Mouse (Mus musculus) fat pad, adult 2 months (tissue): ENCODE results near the gene Zmynd10.
A peak's percentile ranks its signal among the peaks of the same experiment; 100 is the strongest.

ENCODE experiments used
- DNase-seq: peaks from one replicate; pipeline ENCODE4 v3.0.0-alpha.2; 2011; ENCODE audit warnings: low read depth, low spot score; ENCODE audit errors: extremely low read depth

The Zmynd10 gene

GRCm38 (mm10) chr9:107547026-107547425, at the start of gene Zmynd10:
Gene Zmynd10 (plus strand): TSS chr9:107547298.
- DNase-seq = no peak

DNA sequence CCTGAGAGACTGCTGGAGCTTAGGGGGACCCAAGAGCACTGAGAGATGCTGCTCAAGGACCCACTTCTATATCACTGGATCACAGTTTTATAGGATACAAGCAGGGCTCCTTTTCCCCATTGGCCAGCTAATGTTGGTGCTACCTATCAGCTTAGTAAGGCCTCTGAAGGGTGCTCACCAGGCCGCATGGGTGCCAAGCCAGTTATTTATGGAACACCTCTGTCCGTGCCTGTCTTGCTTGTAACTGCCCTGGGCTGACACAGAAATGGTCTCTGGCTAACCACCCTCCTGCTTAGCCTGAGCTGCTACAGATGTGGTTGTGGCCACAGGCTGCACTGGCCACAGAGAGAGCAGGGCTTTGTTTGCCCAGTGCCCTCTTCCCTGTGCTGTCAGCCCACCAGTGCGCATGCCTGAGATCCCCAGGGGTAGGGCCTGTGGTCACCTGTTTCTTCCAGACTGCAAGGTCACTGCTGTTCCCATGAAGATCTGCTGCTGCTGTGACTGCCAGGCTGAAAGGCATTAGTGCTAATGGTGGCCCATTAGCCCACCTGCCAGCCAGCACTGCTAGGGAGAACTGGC, 46.3 kb upstream of the Zmynd10 start:
- DNase-seq = no peak

- no peak for DNase-seq
Observed at GRCm38 (mm10) chr9:107502131-107502846, 44.8 kb upstream of the Zmynd10 start.

- DNase-seq = no peak
Observed at GRCm38 (mm10) chr9:107504662-107505537, 42.2 kb upstream of the Zmynd10 start.

- no peak for DNase-seq
Observed at GRCm38 (mm10) chr9:107508266-107508665, 38.8 kb upstream of the Zmynd10 start.

DNA sequence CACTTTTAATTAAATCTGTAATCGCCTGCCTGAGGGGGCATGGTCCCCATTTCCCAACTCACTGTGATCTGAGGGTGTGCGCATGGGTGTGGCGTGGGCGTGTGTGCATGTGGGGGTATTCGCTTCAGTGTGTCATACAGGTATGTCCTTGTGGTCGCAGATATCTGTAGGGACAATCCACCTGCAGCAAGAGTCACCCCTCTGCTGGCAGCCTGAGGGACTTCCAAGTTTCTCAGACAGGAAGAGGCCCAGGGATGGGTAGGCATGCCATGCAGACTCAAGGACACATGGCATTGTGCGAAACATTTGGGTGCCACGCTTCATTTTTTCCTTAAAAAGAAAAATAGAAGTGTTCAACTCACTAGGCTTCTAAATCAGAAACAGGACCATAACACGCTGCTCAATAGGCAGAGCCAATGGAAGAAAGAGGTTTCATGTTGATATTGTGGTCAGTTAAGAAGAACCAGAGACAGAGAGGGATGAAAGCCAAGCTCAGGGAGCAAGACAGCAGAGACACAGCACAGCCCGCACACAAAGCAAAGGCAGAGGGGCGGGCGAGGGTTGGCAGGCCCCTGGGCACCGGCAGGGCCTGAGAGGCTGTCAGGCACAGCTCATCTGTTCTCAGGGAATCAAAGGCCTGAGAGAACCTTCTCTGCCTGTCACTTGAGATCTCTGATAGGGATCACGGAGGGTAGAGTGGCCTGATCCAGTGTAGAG, 36.6 kb upstream of the Zmynd10 start:
- DNase-seq = no peak

DNA sequence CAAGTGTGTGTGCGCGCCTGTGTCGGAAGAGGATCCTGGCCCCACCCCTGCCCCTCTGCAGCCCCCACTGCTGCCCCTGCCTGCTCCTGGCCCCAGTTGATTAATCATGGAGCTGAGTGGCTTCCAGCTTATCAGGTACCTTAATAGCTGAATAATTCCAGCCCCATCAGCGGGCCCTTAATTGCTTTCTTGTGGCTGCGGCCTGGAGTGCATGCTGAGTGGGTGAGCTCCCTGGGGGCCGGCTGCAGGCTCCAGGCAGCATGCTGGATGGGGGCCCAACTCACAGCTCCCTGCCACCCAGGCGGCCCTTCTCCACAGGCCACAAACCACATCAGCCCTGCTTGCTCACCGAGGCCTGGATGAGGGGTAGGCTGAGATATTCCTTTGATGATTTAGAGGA, 35.7 kb upstream of the Zmynd10 start:
- no peak for DNase-seq

DNA sequence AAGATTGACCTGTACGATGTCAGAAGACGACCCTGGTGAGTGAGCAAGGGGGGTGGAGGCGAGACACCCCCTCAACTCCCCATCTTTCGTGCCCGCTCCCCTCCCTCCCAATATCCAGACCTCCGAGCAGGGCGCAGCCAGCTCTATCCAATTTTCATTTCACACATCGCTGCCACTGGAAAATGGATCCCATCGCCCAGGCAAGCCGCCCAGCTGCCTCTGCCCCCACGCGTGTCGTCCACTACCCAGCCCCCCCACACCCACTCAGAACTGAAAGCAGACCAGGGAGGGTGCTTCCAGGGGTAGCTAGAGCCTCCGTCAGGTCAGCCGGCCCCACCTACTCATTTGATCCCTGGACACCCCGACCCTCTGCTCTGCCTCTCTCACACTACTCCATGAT, 34.8 kb upstream of the Zmynd10 start:
- no peak for DNase-seq

DNA sequence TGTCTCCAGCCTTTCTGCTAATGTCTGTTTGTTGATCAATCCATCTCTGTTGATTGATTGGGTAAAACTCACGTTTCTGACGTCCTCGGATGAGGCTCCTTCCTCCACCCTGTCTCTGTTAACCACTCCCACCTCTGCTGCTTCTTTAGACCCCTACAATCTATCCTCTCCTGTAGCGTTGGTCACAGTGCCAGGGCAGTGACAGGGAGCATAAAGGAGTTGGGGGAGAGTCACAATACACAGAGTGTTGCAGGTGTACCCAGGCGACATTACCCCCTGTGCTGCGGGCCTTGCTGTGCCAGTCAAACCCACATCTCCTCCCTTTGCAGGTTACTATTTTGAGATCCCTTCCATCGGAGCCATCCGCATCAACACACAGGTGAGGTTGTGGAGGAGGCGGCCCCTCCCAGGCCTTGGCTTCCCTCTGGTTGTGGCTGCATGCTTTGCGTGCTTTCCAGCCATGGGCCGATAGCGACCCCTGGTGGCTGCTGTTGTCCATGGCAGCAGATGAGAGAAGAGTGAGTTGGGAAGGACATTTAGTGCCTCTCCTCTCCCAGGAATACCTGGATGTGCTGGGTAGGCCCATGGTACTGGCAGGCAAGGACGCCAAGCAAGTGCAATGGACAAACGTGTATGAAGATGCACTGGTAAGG, 32.7 kb upstream of the Zmynd10 start:
- no peak for DNase-seq

DNA sequence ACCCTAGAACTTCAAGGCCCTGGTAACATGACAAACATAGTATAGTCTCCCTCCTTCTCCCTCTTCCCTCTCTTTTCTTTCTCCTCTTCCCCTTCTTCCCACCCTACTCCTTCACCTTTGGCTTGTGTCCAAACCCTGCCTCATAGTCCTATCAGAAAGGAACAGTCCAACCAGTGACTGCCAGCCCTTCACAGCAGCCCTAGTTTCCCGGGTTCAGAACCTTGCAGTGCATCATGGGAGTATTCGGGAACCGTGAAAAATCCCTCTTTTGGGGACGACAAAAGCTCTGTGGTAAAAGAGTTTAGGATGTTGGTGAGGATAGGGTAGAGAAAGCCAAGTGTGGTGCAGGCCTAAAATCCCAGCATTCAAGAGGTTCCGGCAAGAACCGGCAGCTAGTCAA, 26.8 kb upstream of the Zmynd10 start:
- no peak for DNase-seq

DNA sequence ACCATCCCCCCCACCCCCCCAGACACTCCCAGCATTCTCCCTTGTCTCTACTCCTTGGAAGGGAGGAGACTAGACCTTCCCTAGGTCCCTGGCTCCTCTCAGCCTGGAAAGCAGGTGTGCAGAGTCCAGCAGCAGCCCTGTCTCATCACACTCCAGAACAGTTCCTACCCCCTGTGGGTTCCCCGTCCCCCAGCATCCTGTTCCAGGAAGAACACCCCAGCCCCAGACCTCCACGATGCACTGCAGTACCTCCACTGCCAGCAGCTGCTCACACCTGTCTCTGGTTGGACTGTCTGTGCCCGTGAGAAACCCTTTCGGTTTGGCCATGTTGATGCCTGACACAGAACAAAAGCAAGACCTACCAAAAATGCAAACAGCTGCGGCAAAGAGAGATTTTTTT, 25.9 kb upstream of the Zmynd10 start:
- DNase-seq = no peak

- no peak for DNase-seq
Observed at GRCm38 (mm10) chr9:107521711-107522399, 25.2 kb upstream of the Zmynd10 start.

DNA sequence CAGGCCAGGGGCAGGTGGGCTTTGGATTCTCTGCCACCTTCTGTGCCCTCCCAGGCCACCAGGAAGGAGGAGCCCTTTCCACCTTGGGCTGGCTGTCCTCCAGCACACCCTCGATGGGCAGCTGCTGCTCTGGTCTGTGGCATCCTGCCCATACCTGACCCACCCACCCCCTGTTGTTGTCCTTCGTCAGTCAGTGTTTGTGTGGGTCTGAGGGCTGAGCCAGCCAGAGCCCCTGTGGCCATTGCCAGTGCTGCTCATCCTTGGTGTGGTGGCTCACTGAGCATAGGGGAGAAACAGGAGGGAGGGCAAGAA, 24.7 kb upstream of the Zmynd10 start:
- no peak for DNase-seq

GRCm38 (mm10) chr9:107526198-107527026, 20.7 kb upstream of the Zmynd10 start:
- no peak for DNase-seq

GRCm38 (mm10) chr9:107533791-107534407, 13.2 kb upstream of the Zmynd10 start, which contains the start of gene Tmem115:
Gene Tmem115 (plus strand): TSS chr9:107533945.
- DNase-seq = peak; percentile 99

DNA sequence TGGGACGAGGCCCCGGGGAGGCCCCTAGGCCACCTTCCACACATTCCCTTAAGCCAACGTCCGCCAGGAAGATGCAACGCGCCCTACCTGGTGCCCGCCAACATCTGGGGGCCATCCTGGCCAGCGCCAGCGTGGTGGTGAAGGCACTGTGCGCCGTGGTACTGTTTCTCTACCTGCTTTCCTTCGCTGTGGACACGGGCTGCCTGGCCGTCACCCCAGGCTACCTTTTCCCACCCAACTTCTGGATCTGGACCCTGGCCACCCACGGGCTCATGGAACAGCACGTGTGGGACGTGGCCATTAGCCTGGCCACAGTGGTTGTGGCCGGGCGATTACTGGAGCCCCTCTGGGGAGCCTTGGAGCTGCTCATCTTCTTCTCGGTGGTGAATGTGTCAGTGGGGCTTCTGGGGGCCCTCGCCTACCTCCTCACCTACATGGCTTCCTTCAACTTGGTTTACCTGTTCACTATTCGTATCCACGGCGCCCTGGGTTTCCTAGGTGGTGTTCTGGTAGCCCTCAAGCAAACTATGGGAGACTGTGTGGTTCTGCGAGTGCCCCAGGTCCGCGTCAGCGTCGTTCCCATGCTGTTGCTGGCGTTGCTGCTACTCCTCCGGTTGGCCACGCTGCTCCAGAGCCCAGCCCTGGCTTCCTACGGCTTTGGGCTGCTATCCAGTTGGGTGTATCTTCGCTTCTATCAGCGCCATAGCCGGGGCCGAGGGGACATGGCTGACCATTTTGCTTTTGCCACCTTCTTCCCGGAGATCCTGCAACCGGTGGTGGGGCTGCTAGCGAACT, 12.5 kb upstream of the Zmynd10 start:
- DNase-seq = no peak

DNA sequence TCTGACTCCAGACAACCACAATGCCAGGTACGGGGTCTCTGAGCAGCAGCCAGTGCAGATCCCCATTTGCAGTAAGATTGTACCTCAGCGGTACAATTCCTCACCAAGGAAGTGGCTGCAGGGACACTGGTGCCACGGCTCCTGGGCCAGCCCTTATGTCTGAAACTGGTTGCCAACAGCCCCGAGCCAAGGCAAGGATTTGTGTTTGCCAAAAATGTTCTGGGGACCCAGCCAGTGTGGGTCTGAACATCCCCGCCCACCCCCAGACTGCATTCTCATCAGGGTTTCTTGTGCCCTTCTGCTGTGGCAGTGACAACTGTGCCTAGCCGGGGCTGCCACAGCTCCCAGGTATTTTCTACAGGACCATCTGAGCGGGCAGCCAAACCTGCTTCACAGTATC, 8.9 kb upstream of the Zmynd10 start:
- DNase-seq = no peak

GRCm38 (mm10) chr9:107538711-107539110, 8.4 kb upstream of the Zmynd10 start:
- no peak for DNase-seq
